Mouse (Mus musculus): ENCODE data around the gene Rbm5.

Rbm5 gene

DNA sequence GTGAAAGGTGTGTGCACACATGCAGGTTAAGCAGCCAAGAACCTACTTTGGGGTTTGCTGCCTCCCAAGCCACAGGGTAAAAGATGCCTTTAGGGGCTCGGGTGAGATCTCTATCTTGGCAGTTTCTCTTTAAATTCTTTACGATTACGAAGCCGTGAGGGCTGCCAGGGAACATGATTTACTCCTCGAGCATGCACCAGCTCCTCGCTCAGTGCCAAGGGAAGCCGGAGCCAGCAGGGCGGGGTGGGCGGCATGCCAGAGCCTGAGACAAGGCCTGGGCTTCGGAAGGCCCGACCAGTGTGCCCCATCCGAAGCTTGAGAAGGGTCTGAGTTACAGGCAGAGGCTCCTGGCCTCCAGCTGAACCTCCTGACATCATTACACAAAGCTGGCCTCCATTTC lies 69.2 kb downstream of the Rbm5 start:
- DNase-seq (ENCODE audit: low spot score), result no peak

DNA sequence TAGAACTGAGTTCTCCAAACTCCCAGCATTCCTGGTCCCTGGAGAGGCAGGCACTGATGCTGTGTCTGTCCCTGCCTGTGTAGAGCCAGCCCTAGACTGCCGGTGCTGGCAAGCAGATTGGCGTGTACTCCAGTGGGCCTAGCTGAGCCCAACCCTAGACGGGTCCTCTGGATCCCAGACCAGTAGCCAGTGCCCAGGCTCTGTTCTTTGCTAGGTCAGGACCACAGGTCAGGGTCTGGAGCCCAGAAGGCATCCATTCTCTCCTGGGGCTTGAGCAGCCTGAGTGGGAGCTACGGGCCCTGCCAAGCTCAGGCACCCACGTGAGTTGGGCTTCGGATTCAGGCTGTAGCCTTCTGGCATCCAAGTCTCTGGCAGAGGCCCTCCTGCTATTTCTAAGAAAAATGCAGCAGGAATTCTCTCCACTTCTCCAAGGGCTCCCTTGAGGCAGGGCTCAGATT lies 70.7 kb downstream of the Rbm5 start:
- DNase-seq (ENCODE audit: low spot score), result no peak

DNA sequence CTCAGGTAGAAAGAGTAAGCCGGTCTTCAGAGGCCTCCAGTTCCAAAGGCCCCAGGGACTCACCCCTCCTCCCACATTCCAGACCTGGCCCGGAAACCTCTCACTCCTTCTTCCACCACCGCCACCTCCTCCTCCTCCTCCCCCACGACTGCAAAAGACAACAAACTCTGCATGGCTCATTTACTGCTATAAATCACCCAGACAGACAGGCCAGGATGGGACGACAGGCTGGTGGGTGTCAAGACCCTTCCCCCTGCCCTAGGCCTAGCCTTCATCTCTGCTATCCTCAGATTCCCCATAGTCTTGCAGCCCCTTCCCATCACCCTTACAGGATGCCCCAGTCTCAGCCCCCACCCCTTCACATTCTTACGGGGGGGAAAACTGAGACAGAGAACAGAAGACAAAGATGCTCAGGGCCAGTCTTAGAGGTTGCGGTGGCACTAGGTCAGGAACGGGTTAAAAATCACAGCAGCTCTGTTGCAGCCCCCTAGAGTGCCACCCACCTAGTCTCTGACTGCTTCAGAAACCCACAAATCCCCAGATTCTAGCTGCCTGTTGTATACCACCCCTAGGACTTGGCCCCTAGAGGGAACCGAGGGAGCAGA lies 71.3 kb downstream of the Rbm5 start:
- DNase-seq (ENCODE audit: low spot score), result no peak

DNA sequence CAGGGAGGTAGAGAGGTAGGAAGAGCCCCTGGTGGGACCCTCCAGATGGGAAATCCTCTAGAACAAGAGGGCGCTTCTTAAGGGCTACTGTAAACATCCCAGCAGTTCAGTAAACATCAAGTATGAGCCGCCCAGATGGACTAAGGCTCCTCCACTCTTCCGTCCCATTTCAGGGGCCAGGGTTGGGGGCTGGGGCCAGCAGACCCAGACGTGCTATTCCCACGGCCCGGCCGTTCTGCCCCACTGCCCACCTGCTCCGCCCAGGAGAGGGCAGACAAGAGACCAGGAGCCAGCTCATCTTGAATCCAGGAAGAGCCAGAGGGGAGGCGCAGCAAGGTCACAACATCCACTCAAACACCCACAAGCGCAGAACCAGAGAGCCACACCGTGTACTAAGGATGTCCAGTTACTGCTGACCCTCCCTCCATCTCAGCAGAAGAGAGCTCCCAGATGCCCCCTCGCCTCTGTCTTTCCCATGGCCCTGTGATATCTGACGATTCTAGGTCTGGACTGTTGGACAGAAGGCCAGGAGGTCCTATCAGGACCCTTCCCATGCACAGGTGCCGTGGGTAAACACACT lies 72.1 kb downstream of the Rbm5 start:
- DNase-seq (ENCODE audit: low spot score), result no peak

DNA sequence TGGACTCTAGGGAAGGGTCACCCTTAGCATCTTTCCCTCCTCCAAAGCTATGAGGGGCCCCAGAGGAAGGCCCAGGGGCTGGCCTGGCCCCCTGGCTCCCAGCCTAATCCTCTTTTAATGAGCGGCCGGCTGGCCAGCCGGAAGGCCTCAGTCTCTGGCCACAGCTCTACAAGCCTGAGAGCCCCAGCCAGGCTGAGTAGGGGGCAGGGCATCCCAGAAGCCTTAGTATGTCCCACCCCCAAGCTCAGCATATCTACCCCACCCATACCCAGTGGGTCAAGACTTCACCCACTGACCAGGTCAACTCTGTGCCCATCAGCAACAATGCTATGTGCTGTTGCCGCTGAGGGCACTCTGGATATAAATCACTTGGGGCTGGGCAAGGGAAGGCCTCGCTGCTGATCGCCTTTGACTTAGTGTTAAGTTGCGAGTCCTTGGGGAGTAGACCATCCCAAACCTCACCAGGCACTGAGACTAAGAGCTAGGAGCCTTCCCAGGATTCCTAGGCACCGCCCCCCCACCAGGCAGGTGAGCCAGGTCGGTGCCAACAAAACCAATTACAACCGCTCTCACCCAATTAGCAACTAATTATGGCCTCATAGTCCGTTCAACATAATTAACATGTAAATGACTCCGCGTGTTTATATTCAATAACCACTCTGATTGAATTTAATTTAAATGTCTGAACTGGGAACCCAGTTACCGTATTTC lies 72.8 kb downstream of the Rbm5 start:
- DNase-seq (ENCODE audit: low spot score), result no peak

DNA sequence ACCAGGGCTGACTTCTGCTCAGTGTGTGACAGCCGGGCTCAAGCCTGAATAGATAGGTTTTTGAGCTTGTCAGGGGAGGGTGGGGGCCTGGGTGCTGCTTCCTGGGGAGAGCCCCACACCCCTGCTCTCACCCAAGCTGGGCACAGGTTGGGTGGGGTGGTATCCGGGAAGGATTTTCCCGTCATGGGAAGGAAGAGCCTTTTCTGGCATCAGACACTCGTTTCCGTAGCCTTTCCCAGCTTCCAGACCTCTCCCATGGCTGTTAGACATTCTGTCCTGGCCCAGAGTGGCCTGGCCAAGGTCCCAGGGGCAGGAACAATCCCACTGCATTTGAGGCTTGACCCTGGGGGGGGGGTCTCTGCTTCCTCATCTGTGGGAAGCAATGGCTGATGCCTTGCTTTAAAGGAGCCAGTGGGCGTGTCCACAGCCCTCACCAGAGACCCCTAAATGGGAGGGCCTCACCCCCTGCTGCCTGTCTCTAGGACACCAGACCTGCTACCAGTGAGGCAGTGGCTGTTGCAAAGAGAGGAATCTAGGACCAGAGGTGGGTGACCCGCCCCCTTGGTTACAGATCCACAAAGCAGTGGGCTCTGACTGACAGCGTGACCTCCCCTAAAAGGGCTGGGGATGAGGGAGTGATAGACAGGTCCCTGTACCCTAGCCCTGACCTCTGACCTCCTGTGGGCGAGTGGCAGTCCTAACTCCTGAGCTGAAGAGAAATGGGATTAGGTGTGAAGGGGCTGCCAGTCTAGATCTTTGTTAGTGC lies 73.8 kb downstream of the Rbm5 start:
- no peak for DNase-seq (ENCODE audit: low spot score)

DNA sequence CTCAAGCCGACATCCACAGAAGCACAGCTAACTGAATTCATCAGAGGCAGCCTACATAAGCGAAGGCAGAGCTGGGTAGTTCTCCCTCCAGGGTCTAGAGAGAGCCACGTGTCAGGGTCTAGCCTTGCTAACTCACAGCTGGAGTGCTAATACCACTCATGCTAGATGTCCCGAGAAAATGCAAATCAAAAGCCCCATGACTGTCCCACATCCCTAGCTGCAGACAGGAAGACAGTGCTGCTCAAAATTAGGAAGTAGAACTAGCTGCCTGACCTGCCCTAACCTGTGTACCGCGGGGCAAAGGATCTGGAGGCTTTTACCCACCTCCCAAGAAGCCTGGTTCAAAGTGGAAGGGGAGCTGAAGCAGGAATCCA lies 74.7 kb downstream of the Rbm5 start:
- DNase-seq (ENCODE audit: low spot score), result no peak

DNA sequence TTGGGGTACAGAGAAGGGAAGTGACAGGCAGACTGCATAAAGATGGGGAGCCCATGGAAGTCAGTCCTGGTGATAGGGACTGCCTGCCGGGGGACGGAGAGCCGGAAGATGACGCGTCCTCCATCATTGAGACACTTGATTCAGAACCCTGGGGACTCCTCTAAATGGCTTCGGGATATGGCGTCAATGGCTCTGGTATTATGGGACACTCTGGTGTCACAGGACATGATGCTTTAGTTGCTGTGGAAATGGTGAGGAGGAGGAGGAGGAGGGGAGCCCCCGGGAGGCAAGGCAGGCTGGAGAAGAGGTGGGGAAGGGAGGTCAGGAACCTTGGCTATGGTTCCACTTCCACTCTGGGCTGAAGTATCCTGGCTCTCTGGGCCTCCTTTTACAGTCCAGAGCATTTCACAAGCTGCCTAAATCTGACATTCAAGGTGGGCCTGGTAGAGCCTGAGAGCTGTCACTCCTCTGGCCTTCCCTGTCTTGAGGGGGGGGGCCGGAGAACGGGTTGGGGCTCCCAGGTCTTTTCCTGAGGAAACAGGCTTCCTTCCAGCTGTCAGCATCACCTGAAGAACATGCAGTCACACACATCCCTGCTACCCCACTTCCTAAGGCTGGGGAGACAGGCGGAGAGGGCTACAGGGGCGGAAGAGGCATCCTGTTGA lies 75.2 kb downstream of the Rbm5 start:
- DNase-seq (ENCODE audit: low spot score), result no peak

DNA sequence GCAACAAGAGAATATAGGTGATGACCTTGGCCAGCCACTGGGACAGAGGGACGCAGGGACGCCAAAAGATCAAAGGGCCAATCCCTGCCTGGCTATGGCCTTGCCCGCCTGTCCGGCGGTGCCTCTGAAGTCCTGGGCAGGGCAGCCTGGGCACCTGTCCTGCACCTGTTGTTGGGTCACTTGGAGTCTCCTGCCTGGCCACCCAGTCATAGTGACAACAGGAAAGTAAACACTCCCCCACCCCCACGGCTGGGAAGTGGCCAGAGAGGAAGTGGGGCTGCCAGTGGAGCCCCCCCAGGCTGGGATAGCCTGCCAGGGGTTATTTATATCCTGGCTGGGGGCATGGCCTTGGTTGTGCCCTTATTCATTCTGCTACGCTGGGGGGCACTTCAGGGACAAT lies 76.2 kb downstream of the Rbm5 start:
- no peak for DNase-seq (ENCODE audit: low spot score)

DNA sequence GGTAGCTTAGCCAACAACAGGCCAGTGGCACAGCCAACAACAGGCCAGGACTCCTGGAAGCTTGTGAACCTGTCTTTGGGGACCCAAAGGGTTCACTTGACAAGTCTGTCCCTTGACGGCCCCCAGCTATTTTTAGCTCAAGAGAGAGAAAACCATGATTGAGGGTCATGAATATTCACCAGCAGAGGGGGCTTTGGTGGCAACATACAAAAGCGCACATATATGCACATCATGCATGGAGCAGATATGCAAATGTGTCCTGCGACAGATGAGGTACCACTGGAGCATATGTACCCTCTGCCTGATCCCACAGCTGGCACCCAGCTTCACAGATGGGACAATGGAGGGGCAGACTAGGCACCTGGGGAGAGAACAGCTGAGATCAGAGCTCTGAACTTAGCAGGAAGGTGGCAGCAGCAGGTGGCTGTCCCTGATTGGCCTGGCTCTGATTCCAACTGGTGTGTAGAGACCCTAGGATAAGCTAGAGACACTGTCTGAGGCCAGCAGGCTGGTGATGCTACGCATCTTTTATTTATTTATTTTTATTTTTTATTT lies 77.3 kb downstream of the Rbm5 start:
- DNase-seq (ENCODE audit: low spot score), result no peak

DNA sequence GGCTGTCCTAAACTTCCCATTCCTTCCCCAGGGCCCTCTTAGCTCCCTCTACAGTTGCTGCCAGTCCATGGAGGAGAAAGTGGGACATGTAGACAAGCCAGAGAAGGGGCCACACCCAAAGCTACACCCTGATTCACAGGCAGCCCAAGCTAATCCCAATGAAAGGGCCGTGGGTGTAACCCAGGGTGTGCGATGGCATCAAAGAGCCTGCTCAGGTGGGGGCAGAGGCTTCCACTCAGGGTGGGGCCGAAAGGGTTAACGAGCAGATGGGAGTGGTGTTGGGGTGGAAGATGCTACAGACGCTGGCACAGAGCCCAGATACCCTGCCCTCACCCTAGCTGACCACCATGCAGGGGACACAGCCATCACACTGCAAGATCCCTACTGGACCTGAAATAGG lies 78.0 kb downstream of the Rbm5 start:
- no peak for DNase-seq (ENCODE audit: low spot score)

DNA sequence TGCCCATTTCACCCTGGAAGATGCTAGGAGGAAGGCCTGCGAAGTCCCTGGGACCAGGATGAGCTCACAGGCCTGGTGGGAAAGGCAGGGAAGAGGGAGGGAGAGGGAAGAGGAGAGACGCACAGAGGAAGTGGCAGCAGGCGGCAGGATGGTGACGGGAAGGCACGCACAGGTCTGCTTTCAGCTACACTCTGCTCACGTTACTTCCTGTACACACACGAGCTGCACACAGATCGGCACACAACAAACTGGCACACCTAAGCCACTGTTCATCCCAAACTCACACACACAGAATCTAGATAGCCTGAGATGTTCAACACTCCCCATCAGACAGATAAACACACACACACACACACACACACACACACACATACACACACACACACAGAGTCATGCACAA lies 80.4 kb downstream of the Rbm5 start:
- no peak for DNase-seq (ENCODE audit: low spot score)

Measured in spleen, adult 12 weeks (tissue).